Mouse (Mus musculus) midbrain, embryonic 12.5 days (tissue): ENCODE data around the gene Nr3c2. TPM values are rescaled to one million over a fixed set of nuclear protein-coding genes. Genes with fewer than 3 reads are reported as not detected.

Experiments
- ATAC-seq: fragments of 200-750 bp; cut with Nextera tagmentation; 2 replicates; pipeline ENCODE4 v1.8.0; 2017; ENCODE audit warnings: low read depth, moderate TSS enrichment, moderate library complexity; ENCODE audit not compliant: low FRiP score
- H3K27ac ChIP-seq: fragments of 300-500 bp; sonication (generic); replicated peaks from 2 replicates; pipeline ENCODE4 v1.5.1; 2016; ENCODE audit warnings: mild to moderate bottlenecking
- H3K27me3 ChIP-seq: fragments of 300-500 bp; sonication (generic); 2 replicates; pipeline ENCODE4 v1.6.1; 2016; ENCODE audit warnings: mild to moderate bottlenecking
- H3K36me3 ChIP-seq: fragments of 300-500 bp; sonication (generic); 2 replicates; pipeline ENCODE4 v1.6.1; 2016
- H3K4me1 ChIP-seq: fragments of 300-500 bp; sonication (generic); 2 replicates; pipeline ENCODE4 v1.6.1; 2016
- H3K4me2 ChIP-seq: fragments of 300-500 bp; sonication (generic); replicated peaks from 2 replicates; pipeline ENCODE4 v1.6.1; 2016; ENCODE audit warnings: mild to moderate bottlenecking, moderate library complexity
- H3K4me3 ChIP-seq: fragments of 300-500 bp; sonication (generic); 2 replicates; pipeline ENCODE4 v1.5.1; 2016; ENCODE audit warnings: mild to moderate bottlenecking
- H3K9ac ChIP-seq: fragments of 300-500 bp; sonication (generic); replicated peaks from 2 replicates; pipeline ENCODE4 v1.6.1; 2016; ENCODE audit warnings: mild to moderate bottlenecking, moderate library complexity
- H3K9me3 ChIP-seq: fragments of 300-500 bp; sonication (generic); 2 replicates; pipeline ENCODE4 v1.6.1; 2016; ENCODE audit warnings: mild to moderate bottlenecking
- WGBS: fragments of 180-500 bp; shearing (Covaris S2); methylation state at CpG from one replicate; pipeline ENCODE4 v1.1.7; 2016; 5-methylcytosine and 5-hydroxymethylcytosine counted together
- polyA plus RNA-seq: library from polyadenylated mRNA; unstranded; fragments of >200 nt; fragmentation: Nextera tagmentation; extraction: Ambion mirVana; gene quantifications from 2 replicates; pipeline ENCODE4 v1.2.1, GENCODE M21; 2016

The Nr3c2 gene
- polyA plus RNA-seq, 1 experiment from 2014 or later = 0.98 TPM

GRCm38 (mm10) chr8:77041214-77041613 is 142.0 kb downstream of the Nr3c2 start:
- 93% methylated on average over 5 of the region's 5 CpGs for WGBS
- no peak overlapping the region for H3K4me3 ChIP-seq
- H3K4me1 ChIP-seq = no peaks in the 10 kb centered on the region
- no peak overlapping the region for H3K9ac ChIP-seq
- no peak overlapping the region for H3K4me2 ChIP-seq
- ATAC-seq = no peak
- no peaks in the 10 kb centered on the region for H3K36me3 ChIP-seq
- no peaks in the 10 kb centered on the region for H3K9me3 ChIP-seq
- H3K27ac ChIP-seq = no peak overlapping the region
- H3K27me3 ChIP-seq = no peaks in the 10 kb centered on the region

DNA sequence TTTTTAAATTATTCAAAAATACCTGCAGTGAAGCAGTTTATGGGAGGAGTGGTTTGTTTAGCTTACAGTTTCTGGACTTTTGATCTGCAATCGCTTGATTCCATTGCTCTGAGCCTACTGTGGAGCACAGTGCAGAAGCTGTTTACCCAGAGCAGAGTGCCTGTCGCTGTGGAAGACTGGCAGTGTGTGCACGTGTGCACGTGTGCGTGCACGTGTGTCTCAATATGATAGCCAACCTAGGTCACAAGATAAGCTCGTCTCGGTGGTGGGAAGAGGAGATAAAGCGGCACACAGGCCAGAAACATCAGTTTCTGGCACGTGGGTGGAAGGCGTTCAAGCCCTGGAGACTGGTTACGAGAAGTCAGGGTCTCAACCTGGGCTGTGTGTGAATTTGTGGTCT is 145.6 kb downstream of the Nr3c2 start:
- Histone ChIP-seq H3K9ac (no peak overlapping the region), H3K4me1 (no peaks in the 10 kb centered on the region), H3K9me3 (no peaks in the 10 kb centered on the region), H3K4me2 (no peak overlapping the region), H3K36me3 (no peaks in the 10 kb centered on the region), H3K27ac (no peak overlapping the region), H3K4me3 (no peak overlapping the region), H3K27me3 (no peaks in the 10 kb centered on the region)
- no peak for ATAC-seq
- WGBS = 86% methylated on average over 12 of the region's 12 CpGs

DNA sequence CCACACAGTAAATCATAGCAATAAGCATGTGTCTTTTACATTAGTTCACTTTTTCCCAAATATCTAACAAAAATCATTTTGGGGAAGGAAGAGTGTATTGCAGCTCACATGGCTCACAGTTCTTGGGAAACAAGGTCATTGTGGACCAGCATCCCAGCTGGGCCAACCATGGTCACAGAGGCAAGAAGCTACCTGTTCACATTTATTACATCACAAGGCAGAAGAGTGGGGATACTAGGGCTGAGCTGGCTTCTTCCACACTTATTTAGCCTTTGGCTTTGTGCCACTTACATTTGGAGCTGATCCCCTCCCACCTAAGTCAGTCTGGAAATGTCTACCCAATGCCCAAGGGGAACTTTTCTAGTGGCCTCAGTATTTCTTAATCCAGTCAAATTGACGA is 146.5 kb downstream of the Nr3c2 start:
- H3K4me1 ChIP-seq = no peaks in the 10 kb centered on the region
- 77% methylated on average over 1 of the region's 1 CpGs for WGBS
- ATAC-seq = no peak

DNA sequence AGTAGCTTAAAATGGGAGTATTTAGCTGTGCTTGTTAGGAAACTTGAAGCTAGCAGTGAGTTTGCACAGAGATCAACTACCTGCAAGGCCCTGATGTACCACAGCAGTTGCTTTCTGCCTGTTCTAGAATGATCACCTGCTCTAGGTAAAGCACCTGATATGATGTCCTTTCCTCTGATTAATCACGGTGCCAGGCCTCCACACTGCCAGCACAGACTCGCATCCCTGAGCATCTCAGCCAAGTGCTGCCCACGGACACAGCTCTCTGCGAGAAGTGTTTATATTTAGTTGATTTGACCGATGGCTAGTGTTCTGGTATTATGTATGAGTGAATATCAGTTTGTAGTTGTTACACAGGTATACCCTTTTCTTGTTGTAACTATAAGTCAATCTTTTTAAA is 147.0 kb downstream of the Nr3c2 start:
- no peaks in the 10 kb centered on the region for H3K27me3 ChIP-seq
- no peak overlapping the region for H3K27ac ChIP-seq
- WGBS = 91% methylated on average over 5 of the region's 5 CpGs
- no peak overlapping the region for H3K4me2 ChIP-seq
- no peaks in the 10 kb centered on the region for H3K36me3 ChIP-seq
- no peak for ATAC-seq
- no peak overlapping the region for H3K4me3 ChIP-seq
- no peaks in the 10 kb centered on the region for H3K4me1 ChIP-seq
- H3K9me3 ChIP-seq = no peaks in the 10 kb centered on the region
- H3K9ac ChIP-seq = no peak overlapping the region

More for the DNA sequence above, 146.5 kb downstream of the Nr3c2 start:
- Histone ChIP-seq H3K9me3 (no peaks in the 10 kb centered on the region), H3K27me3 (no peaks in the 10 kb centered on the region), H3K4me2 (no peak overlapping the region), H3K9ac (no peak overlapping the region), H3K27ac (no peak overlapping the region), H3K36me3 (no peaks in the 10 kb centered on the region), H3K4me3 (no peak overlapping the region)

- no peak for ATAC-seq
- WGBS = 86% methylated on average over 3 of the region's 3 CpGs
Measured at GRCm38 (mm10) chr8:77046731-77047130, 147.5 kb downstream of the Nr3c2 start.

GRCm38 (mm10) chr8:77051399-77052275 is 152.4 kb downstream of the Nr3c2 start:
- H3K9me3 ChIP-seq = no peaks in the 10 kb centered on the region
- no peak for ATAC-seq
- no peak overlapping the region for H3K27ac ChIP-seq
- H3K9ac ChIP-seq = no peak overlapping the region
- 85% methylated on average over 10 of the region's 10 CpGs for WGBS
- no peak overlapping the region for H3K4me3 ChIP-seq
- no peaks in the 10 kb centered on the region for H3K36me3 ChIP-seq
- H3K4me2 ChIP-seq = no peak overlapping the region
- no peaks in the 10 kb centered on the region for H3K27me3 ChIP-seq
- no peaks in the 10 kb centered on the region for H3K4me1 ChIP-seq

More at GRCm38 (mm10) chr8:77046731-77047130, 147.5 kb downstream of the Nr3c2 start:
- Histone ChIP-seq H3K36me3 (no peaks in the 10 kb centered on the region), H3K9ac (no peak overlapping the region), H3K27ac (no peak overlapping the region), H3K4me3 (no peak overlapping the region), H3K4me1 (no peaks in the 10 kb centered on the region), H3K9me3 (no peaks in the 10 kb centered on the region), H3K4me2 (no peak overlapping the region), H3K27me3 (no peaks in the 10 kb centered on the region)

- no peak overlapping the region for H3K4me3 ChIP-seq
- no peaks in the 10 kb centered on the region for H3K4me1 ChIP-seq
- no peak overlapping the region for H3K27ac ChIP-seq
- no peaks in the 10 kb centered on the region for H3K36me3 ChIP-seq
- no peaks in the 10 kb centered on the region for H3K9me3 ChIP-seq
- no peak overlapping the region for H3K4me2 ChIP-seq
- WGBS = 95% methylated on average over 3 of the region's 3 CpGs
- no peak overlapping the region for H3K9ac ChIP-seq
- no peak for ATAC-seq
- no peaks in the 10 kb centered on the region for H3K27me3 ChIP-seq
Measured at GRCm38 (mm10) chr8:77055492-77056021, 156.3 kb downstream of the Nr3c2 start.

DNA sequence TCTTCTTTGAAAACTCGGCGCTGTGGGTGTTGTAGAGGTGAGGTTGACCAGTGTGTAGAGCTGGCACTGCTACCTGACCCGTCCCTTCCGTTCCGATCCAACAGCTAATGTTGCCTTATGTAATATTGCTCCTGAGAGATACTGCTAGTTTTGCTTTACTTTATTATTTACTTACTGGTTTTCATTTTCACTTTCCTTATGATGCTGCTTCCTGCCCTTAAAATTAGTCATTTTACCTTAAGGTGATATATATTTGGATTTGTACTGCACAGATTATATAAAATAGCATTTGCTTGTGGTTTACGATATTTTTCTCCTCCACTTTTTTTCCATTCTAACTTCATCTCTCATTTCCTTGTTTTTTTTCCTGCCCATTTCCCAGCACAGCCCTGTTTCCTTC is 157.6 kb downstream of the Nr3c2 start:
- H3K4me3 ChIP-seq = no peak overlapping the region
- ATAC-seq = no peak
- H3K4me2 ChIP-seq = no peak overlapping the region
- no peaks in the 10 kb centered on the region for H3K27me3 ChIP-seq
- H3K9me3 ChIP-seq = no peaks in the 10 kb centered on the region
- H3K9ac ChIP-seq = no peak overlapping the region
- WGBS = 96% methylated on average over 6 of the region's 6 CpGs
- no peaks in the 10 kb centered on the region for H3K4me1 ChIP-seq
- H3K36me3 ChIP-seq = no peaks in the 10 kb centered on the region
- no peak overlapping the region for H3K27ac ChIP-seq

DNA sequence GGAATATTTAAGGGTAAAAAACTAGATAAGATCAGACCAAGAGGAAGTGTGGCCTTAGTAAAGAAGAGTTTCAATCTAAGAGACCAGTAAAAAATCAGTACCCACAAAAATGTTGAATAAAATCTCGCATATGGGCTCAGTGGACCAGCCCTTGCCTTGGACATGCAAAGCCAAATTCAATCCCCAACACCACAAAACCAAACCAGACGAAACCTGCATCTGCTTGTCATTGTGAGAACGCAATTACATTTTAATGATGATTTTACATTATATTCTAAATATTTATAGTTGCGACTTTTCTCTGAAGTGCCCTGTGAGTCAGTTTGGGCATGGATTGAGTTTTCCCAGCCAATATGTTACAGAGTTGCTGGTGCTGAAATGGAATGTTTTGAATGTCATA is 183.4 kb downstream of the Nr3c2 start:
- Histone ChIP-seq H3K4me2 (no peak overlapping the region), H3K27me3 (no peaks in the 10 kb centered on the region), H3K4me3 (no peak overlapping the region), H3K27ac (no peak overlapping the region), H3K9me3 (no peaks in the 10 kb centered on the region), H3K4me1 (no peaks in the 10 kb centered on the region), H3K9ac (no peak overlapping the region), H3K36me3 (no peaks in the 10 kb centered on the region)
- 92% methylated on average over 4 of the region's 4 CpGs for WGBS
- no peak for ATAC-seq

DNA sequence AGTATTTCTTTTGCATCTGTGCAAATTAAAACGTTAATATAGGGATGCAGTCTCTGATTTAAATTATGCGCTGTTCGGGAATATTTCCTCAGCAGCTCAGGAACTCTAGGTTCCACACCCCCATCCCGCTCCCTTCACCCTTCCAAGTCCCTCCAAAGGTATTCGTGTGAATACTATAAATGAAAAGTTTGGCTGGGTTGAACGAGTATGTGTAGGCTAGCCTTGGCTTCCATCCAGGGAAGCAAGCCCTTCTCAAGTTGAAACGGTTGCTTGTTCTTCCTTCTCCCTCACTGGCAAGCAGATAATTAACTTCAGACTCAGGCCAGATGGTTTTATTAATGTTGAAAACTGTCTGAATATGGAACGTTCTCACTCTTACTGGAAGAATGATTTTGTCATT is 186.8 kb downstream of the Nr3c2 start:
- H3K4me2 ChIP-seq = no peak overlapping the region
- no peak for ATAC-seq
- no peaks in the 10 kb centered on the region for H3K4me1 ChIP-seq
- no peaks in the 10 kb centered on the region for H3K27me3 ChIP-seq
- H3K9me3 ChIP-seq = no peaks in the 10 kb centered on the region
- 88% methylated on average over 8 of the region's 8 CpGs for WGBS
- no peak overlapping the region for H3K27ac ChIP-seq
- no peak overlapping the region for H3K9ac ChIP-seq
- no peak overlapping the region for H3K4me3 ChIP-seq
- no peaks in the 10 kb centered on the region for H3K36me3 ChIP-seq

GRCm38 (mm10) chr8:77096721-77097120 is 197.5 kb downstream of the Nr3c2 start:
- no peaks in the 10 kb centered on the region for H3K27me3 ChIP-seq
- no peaks in the 10 kb centered on the region for H3K9me3 ChIP-seq
- ATAC-seq = no peak
- no peaks in the 10 kb centered on the region for H3K4me1 ChIP-seq
- no peak overlapping the region for H3K4me3 ChIP-seq
- no peak overlapping the region for H3K9ac ChIP-seq
- no peak overlapping the region for H3K27ac ChIP-seq
- WGBS = 62% methylated on average over 4 of the region's 4 CpGs
- H3K4me2 ChIP-seq = no peak overlapping the region
- H3K36me3 ChIP-seq = no peaks in the 10 kb centered on the region

- Histone ChIP-seq H3K4me2 (no peak overlapping the region), H3K4me3 (no peak overlapping the region), H3K27me3 (no peaks in the 10 kb centered on the region), H3K9me3 (no peaks in the 10 kb centered on the region), H3K9ac (no peak overlapping the region), H3K27ac (no peak overlapping the region), H3K4me1 (no peaks in the 10 kb centered on the region), H3K36me3 (no peaks in the 10 kb centered on the region)
- ATAC-seq = no peak
- 89% methylated on average over 10 of the region's 10 CpGs for WGBS
Measured at GRCm38 (mm10) chr8:77098101-77098500, 198.9 kb downstream of the Nr3c2 start.
